Mouse (Mus musculus) embryonic facial prominence, embryonic 12.5 days (tissue): Measurements from ENCODE around the gene Zbtb38. TPM values are rescaled to one million over a fixed set of nuclear protein-coding genes. Genes with fewer than 3 reads are reported as not detected.

Source experiments
- ATAC-seq: fragments of 200-750 bp; cut with Nextera tagmentation; 2 replicates; pipeline ENCODE4 v1.8.0; 2017; ENCODE audit not compliant: insufficient number of reproducible peaks, insufficient read depth, low FRiP score, low TSS enrichment
- H3K27ac ChIP-seq: fragments of 300-500 bp; sonication (generic); 2 replicates; pipeline ENCODE4 v1.5.1; 2016; ENCODE audit warnings: mild to moderate bottlenecking
- H3K27me3 ChIP-seq: fragments of 300-500 bp; sonication (generic); 2 replicates; pipeline ENCODE4 v1.6.1; 2016; ENCODE audit warnings: mild to moderate bottlenecking, moderate library complexity
- H3K36me3 ChIP-seq: fragments of 300-500 bp; sonication (generic); 2 replicates; pipeline ENCODE4 v1.6.1; 2016; ENCODE audit warnings: mild to moderate bottlenecking
- H3K4me1 ChIP-seq: fragments of 300-500 bp; sonication (generic); 2 replicates; pipeline ENCODE4 v1.6.1; 2016
- H3K4me2 ChIP-seq: fragments of 300-500 bp; sonication (generic); replicated peaks from 2 replicates; pipeline ENCODE4 v1.6.1; 2016; ENCODE audit warnings: mild to moderate bottlenecking, moderate library complexity
- H3K4me3 ChIP-seq: fragments of 300-500 bp; sonication (generic); 2 replicates; pipeline ENCODE4 v1.5.1; 2016; ENCODE audit warnings: mild to moderate bottlenecking
- H3K9ac ChIP-seq: fragments of 300-500 bp; sonication (generic); 2 replicates; pipeline ENCODE4 v1.6.1; 2016; ENCODE audit warnings: mild to moderate bottlenecking, moderate library complexity
- H3K9me3 ChIP-seq: fragments of 300-500 bp; sonication (generic); 2 replicates; pipeline ENCODE4 v1.6.1; 2016; ENCODE audit warnings: mild to moderate bottlenecking, moderate library complexity
- WGBS: fragments of 180-500 bp; shearing (Covaris S2); methylation state at CpG from one replicate; pipeline ENCODE4 v1.1.7; 2016; 5-methylcytosine and 5-hydroxymethylcytosine counted together
- polyA plus RNA-seq: library from polyadenylated mRNA; unstranded; fragments of >200 nt; fragmentation: Nextera tagmentation; extraction: Ambion mirVana; gene quantifications from 2 replicates; pipeline ENCODE4 v1.2.1, GENCODE M21; 2016

Gene Zbtb38
- polyA plus RNA-seq, 1 experiment from 2014 or later, result 12.3 TPM

DNA sequence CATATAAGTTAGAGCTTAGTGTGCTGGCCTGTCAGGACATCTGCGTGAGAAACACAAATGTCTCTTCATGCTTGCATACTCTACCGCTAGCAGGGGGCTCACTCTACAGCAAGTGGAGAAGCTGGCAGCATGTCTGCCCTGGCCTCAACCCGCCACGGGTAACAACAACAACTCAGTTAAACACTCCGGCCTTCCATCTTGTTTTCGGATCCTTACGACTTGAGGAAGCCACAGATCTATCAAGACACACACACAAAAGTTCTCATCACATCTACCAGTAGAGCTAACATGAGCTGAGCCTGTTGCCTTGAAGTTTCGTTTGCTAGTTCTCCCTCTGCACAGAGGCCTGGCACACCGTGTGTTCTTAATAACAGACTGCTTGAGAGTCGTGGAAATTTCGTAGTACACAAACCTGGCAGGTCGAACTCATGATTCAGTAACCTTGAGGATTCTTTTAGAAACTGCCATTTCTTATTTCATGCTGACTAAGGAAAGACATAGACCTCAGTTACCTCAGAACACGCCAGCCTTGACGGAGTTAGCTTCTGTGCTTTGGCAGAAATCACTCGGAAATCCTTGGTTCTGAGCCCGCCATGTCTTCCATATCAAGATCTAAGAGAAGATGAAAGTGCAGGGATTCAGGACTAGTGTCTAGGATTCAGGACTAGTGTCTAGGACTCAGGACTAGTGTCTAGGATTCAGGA, 34.8 kb downstream of the Zbtb38 start:
- H3K9ac ChIP-seq, result no peak overlapping the region
- ATAC-seq, result no peak
- no peaks in the 10 kb centered on the region for H3K9me3 ChIP-seq
- H3K27me3 ChIP-seq, result no peaks in the 10 kb centered on the region
- no peak overlapping the region for H3K27ac ChIP-seq
- H3K4me1 ChIP-seq, result peaks cover 10% of the 10 kb centered on the region
- no peaks in the 10 kb centered on the region for H3K36me3 ChIP-seq
- H3K4me3 ChIP-seq, result no peak overlapping the region
- WGBS, result 88% methylated on average over 16 of the region's 16 CpGs
- H3K4me2 ChIP-seq, result no peak overlapping the region

DNA sequence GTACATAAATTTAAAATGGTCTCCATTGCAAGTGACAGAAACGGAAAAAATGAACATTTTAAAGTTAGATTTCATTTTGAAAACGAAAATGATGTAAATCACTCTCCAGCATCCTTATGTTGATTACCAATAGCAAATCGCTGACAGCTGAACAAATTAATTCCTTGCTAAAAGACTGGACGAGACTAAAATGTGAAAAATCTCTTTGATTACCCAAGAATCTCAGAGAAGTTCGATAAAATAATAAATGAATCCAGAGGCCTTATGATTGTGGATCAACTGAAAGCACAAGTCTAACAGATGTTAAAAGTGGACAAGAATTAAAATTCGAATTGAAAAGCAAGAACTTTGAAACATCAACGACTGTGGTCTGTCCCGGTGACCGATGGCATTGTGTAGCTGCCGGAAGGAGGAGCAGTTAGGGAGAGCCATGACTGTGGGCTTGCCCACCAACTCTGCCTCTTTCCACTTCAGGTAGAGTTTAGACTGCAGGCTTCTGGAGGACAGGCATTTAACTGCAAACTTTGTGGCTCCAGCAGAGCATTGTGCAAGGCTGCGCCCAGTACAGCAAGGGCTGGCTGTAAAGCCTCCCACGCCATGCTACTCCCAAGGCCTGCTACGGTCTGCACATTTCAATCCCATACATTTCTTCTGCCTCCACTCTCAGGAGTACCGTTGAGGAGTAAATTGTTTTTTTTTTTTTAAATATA, 35.7 kb downstream of the Zbtb38 start:
- Histone ChIP-seq H3K36me3 (no peaks in the 10 kb centered on the region), H3K9ac (no peak overlapping the region), H3K27ac (no peak overlapping the region), H3K4me2 (no peak overlapping the region), H3K9me3 (no peaks in the 10 kb centered on the region), H3K4me1 (peaks cover 10% of the 10 kb centered on the region), H3K4me3 (no peak overlapping the region), H3K27me3 (no peaks in the 10 kb centered on the region)
- ATAC-seq, result no peak
- 87% methylated on average over 14 of the region's 14 CpGs for WGBS

DNA sequence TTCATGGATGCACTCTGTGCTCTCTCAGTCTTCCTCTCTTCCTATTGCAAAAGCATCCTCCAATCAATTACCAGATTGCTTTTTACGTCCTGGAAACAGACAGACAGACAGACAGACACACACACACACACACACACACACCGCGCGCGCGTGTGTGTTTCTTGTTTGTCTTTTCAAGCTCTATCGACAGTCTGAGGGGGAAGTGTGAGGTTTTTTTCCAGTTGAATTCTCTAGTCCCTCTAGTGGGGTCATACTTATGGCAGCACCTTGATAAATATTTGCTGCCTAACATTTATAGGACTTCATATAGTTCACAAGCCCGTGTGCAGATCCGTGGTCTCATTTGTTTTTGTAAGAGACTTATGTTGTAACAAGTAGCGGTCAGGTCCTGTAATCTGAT, 36.5 kb downstream of the Zbtb38 start:
- no peaks in the 10 kb centered on the region for H3K27me3 ChIP-seq
- no peaks in the 10 kb centered on the region for H3K36me3 ChIP-seq
- no peak for ATAC-seq
- H3K4me2 ChIP-seq, result no peak overlapping the region
- 91% methylated on average over 10 of the region's 10 CpGs for WGBS
- no peaks in the 10 kb centered on the region for H3K9me3 ChIP-seq
- H3K9ac ChIP-seq, result no peak overlapping the region
- H3K4me1 ChIP-seq, result peaks cover 10% of the 10 kb centered on the region
- no peak overlapping the region for H3K27ac ChIP-seq
- no peak overlapping the region for H3K4me3 ChIP-seq

DNA sequence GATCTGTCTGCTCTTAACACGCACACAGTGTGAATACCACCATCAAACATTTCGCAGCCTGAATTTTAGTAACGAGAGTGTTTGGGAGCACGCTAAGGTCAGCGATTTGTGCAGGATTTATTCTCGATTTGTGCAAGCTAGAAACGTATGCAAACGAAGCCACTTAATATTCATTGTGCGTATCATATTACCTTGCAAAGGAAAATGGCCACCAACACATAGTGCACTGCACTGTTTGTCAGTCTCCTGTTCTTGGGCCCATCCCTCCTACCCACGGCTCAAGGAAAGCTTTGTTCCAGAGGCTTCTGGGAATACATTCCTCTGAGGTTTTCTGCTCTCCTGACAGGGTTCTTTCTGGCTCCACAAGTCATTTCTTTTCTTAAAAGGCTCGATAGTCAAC, 37.5 kb downstream of the Zbtb38 start:
- no peak overlapping the region for H3K4me2 ChIP-seq
- no peaks in the 10 kb centered on the region for H3K27me3 ChIP-seq
- H3K27ac ChIP-seq, result no peak overlapping the region
- H3K4me3 ChIP-seq, result no peak overlapping the region
- H3K4me1 ChIP-seq, result peaks cover 9% of the 10 kb centered on the region
- 80% methylated on average over 11 of the region's 11 CpGs for WGBS
- H3K9ac ChIP-seq, result no peak overlapping the region
- ATAC-seq, result no peak
- no peaks in the 10 kb centered on the region for H3K36me3 ChIP-seq
- no peaks in the 10 kb centered on the region for H3K9me3 ChIP-seq

DNA sequence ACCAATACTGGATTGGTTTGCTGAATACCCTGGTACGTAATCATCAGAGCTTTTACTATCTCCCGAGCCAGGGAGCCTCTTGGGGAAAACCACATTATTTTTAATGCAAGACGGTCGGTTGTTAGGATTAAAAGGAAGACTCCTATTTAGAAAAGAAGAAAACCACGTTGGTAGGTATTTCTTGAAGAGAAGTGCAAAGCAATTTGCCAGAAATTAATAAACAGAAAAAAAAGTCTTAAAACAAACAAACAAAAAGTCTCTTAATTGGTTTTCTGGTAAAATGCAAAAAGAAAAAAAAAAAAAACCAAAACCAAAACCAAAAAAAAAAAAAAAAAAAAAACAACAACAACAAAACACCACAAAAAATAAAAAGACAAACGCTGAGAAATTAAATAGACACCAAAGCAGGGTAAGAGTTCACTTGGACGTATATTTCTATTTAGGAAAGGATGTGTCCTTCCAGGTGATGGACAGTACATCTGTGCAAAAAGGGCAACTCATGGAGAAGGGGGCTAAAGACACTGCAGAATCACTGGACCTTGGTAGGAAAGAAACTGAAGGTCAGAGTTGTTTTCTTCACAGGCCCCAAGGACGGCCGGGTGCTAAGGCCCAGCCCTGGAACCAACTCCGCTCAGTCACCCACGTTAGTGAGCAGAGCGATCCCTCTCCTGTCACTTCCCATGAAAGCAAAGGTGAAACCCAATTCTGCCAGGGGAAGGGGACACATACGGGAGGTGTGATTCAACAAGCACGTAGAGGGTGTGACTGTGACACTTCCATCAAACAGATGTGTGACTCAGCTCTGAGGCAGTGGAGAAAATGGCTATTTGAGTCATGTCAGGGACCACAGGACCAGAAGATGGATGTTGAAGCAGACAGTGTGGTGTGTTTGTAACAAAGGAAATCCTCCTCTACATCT, 38.9 kb downstream of the Zbtb38 start:
- Histone ChIP-seq H3K4me1 (peaks cover 4% of the 10 kb centered on the region; the same call in 1 of the 2 replicates), H3K9ac (no peak overlapping the region), H3K27me3 (no peaks in the 10 kb centered on the region), H3K36me3 (no peaks in the 10 kb centered on the region), H3K27ac (no peak overlapping the region), H3K4me3 (no peak overlapping the region), H3K9me3 (no peaks in the 10 kb centered on the region), H3K4me2 (no peak overlapping the region)
- ATAC-seq, result no peak
- 81% methylated on average over 14 of the region's 14 CpGs for WGBS

DNA sequence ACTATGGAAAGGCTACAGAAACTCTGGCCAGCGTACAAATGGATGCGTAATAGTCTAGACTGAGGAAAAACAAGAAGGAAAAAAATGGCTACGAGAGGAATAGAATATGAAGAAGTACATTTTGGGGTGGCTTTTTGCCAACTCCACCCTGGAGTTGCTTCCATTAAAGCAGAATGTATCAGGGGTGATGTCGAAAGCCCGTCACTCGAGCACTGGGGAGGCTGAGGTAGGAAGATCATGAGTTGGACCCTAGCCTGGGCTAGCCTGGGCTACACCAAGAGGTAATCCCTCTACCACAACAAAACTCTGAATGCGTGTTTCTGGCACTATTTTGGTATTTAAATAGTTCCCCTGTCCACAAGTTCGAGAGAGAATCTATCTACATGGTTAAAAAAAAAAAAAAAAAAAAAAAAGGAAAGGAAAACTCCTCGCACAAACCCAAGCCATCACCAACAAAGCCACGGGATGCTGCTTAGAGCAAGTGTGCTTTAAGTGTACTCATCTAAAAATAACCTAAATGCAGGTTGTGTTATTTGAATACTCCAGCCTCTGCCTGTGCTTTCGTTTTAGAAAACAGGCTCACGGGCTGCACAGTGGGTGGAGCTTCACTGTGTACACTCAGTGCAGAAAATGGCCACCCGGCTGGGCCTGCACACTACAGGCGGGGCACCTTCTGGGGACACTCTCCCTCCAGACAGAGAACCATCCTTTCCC, 39.7 kb downstream of the Zbtb38 start:
- no peak for ATAC-seq
- Histone ChIP-seq H3K4me3 (no peak overlapping the region), H3K36me3 (no peaks in the 10 kb centered on the region), H3K9me3 (no peaks in the 10 kb centered on the region), H3K4me2 (no peak overlapping the region), H3K27me3 (no peaks in the 10 kb centered on the region), H3K9ac (no peak overlapping the region), H3K4me1 (0 out of 2 replicates have a peak, but pooled peaks cover 3% of the 10 kb centered on the region), H3K27ac (no peak overlapping the region)
- 83% methylated on average over 14 of the region's 14 CpGs for WGBS

DNA sequence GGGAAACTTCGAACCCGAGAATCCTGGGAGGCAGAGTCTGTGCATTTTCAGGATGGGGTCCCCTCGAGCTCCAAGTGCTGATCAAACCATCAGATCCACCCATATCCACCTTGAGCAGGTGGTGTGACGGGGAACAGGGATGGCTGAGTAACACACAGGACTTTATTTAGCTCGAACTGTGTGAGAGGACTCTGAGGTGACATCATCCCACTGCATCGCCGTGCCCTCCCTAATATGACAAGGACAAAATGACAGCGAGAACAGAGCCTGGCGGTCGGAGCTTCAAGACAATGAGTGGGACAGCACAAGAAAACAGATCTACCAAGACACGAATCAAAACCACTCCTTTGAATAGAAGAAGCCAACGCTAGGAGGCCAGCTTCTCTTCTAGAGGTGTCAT, 40.6 kb downstream of the Zbtb38 start:
- no peak overlapping the region for H3K4me3 ChIP-seq
- H3K9ac ChIP-seq, result no peak overlapping the region
- no peaks in the 10 kb centered on the region for H3K9me3 ChIP-seq
- 88% methylated on average over 12 of the region's 12 CpGs for WGBS
- no peak overlapping the region for H3K4me2 ChIP-seq
- ATAC-seq, result no peak
- no peak overlapping the region for H3K27ac ChIP-seq
- 0 out of 2 replicates have a peak, but pooled peaks cover 3% of the 10 kb centered on the region for H3K4me1 ChIP-seq
- no peaks in the 10 kb centered on the region for H3K27me3 ChIP-seq
- no peaks in the 10 kb centered on the region for H3K36me3 ChIP-seq

DNA sequence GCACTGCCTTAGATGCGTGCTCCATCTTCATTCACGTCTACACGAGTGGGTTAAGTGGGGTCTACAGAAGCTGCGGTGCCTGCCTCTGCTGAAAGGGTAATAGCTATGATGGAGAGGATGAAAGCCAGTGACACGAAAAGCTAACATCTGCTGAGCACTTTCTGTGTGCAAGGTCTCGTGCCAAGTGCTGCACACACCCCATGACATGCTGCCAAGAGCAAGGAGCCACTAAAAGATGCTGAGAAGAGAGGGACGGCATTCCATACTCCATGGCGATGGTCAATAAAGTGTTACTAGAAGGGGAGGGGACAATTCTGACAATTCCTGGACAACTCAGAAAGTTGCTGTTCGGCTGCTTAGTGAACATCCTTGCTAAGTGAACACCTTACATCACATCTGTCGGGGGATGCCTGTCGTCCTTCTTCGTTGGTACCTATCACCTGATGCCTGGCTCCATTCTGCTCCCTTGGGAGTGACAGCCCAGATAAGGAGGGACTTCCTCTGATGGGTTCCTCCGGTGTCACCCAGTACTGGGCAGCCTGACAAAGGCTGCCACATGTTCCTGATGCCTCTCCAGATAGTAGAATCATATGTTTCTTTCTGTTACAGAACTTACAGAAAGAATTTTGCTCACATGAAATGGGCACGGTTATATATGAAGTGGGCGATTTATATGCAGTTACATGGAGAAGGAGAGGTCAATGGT, 42.2 kb downstream of the Zbtb38 start:
- no peaks in the 10 kb centered on the region for H3K27me3 ChIP-seq
- WGBS, result 90% methylated on average over 15 of the region's 15 CpGs

DNA sequence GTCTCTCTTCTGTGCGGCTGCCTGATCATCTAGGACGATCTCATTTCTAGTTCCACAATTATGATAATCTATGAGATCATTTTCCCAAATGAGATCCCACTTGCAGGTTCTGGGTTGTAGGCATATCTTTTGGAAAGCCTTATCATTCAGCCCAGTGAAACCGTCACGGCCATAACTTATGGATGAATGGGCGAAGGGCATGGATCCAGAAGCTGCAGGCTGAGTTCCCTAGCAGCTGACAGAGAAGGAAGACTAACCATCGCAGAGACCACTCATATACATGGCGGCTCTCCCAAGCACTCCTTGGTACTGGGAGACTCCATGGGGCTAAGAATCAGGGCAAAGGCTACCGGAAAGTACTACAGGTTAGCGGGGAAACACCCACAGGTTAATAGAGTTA, 43.7 kb downstream of the Zbtb38 start:
- H3K27me3 ChIP-seq, result no peaks in the 10 kb centered on the region
- no peak overlapping the region for H3K4me2 ChIP-seq
- no peak overlapping the region for H3K9ac ChIP-seq
- no peaks in the 10 kb centered on the region for H3K36me3 ChIP-seq
- 92% methylated on average over 9 of the region's 9 CpGs for WGBS
- ATAC-seq, result no peak
- no peaks in the 10 kb centered on the region for H3K9me3 ChIP-seq
- no peak overlapping the region for H3K27ac ChIP-seq
- H3K4me3 ChIP-seq, result no peak overlapping the region
- peaks cover 12% of the 10 kb centered on the region for H3K4me1 ChIP-seq

More for the DNA sequence above, 42.2 kb downstream of the Zbtb38 start:
- Histone ChIP-seq H3K9me3 (no peaks in the 10 kb centered on the region), H3K9ac (no peak overlapping the region), H3K36me3 (no peaks in the 10 kb centered on the region), H3K4me1 (peaks cover 13% of the 10 kb centered on the region), H3K4me3 (no peak overlapping the region), H3K27ac (no peak overlapping the region), H3K4me2 (no peak overlapping the region)
- no peak for ATAC-seq

DNA sequence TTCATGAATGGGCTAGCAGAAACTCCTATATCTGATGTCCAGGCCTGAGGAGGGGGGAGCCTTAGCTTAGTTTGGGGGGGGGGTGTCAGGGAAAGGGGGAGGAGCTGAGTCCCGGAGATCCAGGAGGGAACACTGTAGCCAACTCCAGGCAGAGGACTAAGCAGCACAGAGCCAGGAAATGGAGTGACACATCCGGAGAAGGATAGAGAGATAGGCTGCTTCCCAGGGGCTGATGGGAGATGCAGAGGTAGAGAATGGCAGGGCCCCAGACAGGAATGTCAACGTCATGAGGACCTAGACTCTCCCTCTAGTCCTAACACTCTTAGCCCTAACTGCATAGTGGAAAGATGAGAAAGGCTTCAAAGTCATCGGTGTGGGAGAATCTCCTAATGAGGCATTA, 44.7 kb downstream of the Zbtb38 start:
- Histone ChIP-seq H3K4me3 (no peak overlapping the region), H3K27me3 (no peaks in the 10 kb centered on the region), H3K36me3 (no peaks in the 10 kb centered on the region), H3K9ac (no peak overlapping the region), H3K4me1 (peaks cover 12% of the 10 kb centered on the region), H3K9me3 (no peaks in the 10 kb centered on the region), H3K4me2 (no peak overlapping the region), H3K27ac (no peak overlapping the region)
- no peak for ATAC-seq
- 81% methylated on average over 4 of the region's 4 CpGs for WGBS
